Mouse (Mus musculus): ENCODE measurements around the gene Casz1.

DNA sequence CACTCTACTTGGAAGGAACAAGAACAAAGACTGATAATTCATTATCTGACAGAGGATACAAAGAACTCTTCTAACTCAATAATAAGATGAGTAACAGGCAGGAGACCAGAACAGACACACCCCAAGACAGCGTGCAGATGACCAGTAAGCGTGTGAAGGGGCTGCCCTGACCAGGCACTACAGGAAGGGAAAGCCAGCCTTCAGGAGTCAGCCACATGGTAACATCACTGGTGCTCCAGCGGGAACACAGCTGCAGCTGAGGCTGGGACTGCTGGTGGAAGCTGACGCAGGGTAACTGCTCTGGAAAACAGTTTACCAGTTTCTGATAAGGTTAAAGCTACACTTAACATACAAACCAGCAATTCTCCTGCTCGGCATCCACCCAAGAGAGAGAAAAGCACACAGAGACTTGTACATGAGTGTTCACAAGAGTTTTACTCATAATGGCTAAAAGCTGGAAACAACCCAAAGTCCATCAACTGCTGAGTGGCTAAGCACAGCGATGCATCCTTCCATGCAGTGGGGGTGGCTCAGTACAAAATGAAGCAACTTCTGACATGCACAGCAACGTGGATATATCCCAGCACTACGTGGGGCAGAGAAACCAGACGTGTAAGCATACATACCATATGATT, 174.1 kb downstream of the Casz1 start:
- TF ChIP-seq MAFK (IDR thresholded peaks at IDR 0.05; ENCODE audit: insufficient read depth, low read depth, low read length) (no peak), CHD2 (IDR thresholded peaks at IDR 0.05; ENCODE audit: low read depth, low read length) (no peak)

Data from ES-E14 (cell line).